Mouse (Mus musculus): Measurements from ENCODE around the gene Itih5.

DNA sequence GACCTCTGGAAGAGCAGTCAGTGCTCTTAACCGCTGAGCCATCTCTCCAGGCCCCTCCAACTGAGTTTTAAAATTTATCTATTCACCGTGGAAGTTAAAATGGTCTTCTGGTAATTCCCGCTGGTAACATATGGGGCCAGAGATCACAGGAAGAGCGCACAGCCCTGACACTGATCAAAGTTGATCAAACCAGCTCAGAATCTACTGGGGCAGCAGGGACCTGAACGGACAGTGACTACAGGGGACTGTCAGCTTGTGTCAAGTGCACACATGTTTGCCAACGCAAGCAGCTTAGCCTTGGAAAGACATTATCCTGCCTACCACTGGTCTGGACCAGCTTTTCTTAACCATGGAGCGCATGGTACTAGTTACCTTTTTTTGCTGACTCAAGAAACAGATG lies 136.7 kb downstream of the Itih5 start:
- TF ChIP-seq CTCF (IDR thresholded peaks at IDR 0.05; ENCODE audit: insufficient read depth, low read depth, low read length) (no peak), POLR2A (IDR thresholded peaks at IDR 0.05; ENCODE audit: insufficient read depth, low read depth, low read length) (no peak)

All from olfactory bulb, adult 2 months (tissue).